Mouse (Mus musculus): ENCODE measurements around the gene Ttyh2. TPM values are rescaled to one million over a fixed set of nuclear protein-coding genes. Genes with fewer than 3 reads are reported as not detected.
A peak's percentile ranks its signal among the peaks of the same experiment; 100 is the strongest.
"Not testable (repeated sequence)": the region's sequence is repeated elsewhere in the genome, so short reads cannot be mapped to it uniquely, and the experiment has no call there.

Gene Ttyh2
- polyA plus RNA-seq, 1 experiment from 2014 or later = 41.1 TPM

DNA sequence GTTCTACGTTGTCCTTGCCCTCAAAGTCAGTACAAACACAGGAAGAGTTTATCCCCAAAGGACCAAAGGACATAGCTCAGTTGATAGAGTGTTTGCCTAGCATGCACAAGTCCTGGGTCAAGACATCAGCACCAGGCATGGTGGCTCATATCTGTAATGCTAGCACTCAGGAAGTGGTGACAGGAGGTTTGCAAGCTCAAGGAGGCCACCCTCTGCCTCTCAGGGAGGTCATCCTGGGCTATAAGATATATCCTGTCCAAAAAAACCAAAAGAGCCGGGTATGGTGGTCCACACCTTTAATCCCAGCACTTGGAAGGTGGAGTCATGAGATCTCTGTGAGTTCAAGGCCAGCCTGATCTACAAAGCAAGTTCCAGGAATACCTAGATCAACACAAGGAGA lies 9.8 kb upstream of the Ttyh2 start:
- no peak overlapping the region for H3K4me3 ChIP-seq (ENCODE audit: low read depth, low read length)
- no peak overlapping the region for H3K27ac ChIP-seq (replicated peaks; ENCODE audit: low read depth, low read length)
- H3K9ac ChIP-seq (ENCODE audit: low read depth, low read length) = no peak overlapping the region
- ATAC-seq (ENCODE audit: low read depth) (no peak), DNase-seq (ENCODE audit: low spot score) (no peak)
- no peaks in the 10 kb centered on the region for H3K9me3 ChIP-seq (ENCODE audit: control insufficient read depth, low read length)
- WGBS = 66% methylated on average over 2 of the region's 2 CpGs
- H3K36me3 ChIP-seq (ENCODE audit: control insufficient read depth, insufficient read depth, low read length) = peaks cover 10% of the 10 kb centered on the region
- H3K27me3 ChIP-seq (replicated peaks; ENCODE audit: control insufficient read depth, insufficient read depth, low read length) = no peaks in the 10 kb centered on the region; the same call in 1 of the 2 replicates
- H3K4me1 ChIP-seq (ENCODE audit: control insufficient read depth, insufficient read depth, low read length) = peaks cover 12% of the 10 kb centered on the region; the same call in 1 of the 2 replicates
- no peak overlapping the region for H3K4me2 ChIP-seq (ENCODE audit: low read depth, low read length)

DNA sequence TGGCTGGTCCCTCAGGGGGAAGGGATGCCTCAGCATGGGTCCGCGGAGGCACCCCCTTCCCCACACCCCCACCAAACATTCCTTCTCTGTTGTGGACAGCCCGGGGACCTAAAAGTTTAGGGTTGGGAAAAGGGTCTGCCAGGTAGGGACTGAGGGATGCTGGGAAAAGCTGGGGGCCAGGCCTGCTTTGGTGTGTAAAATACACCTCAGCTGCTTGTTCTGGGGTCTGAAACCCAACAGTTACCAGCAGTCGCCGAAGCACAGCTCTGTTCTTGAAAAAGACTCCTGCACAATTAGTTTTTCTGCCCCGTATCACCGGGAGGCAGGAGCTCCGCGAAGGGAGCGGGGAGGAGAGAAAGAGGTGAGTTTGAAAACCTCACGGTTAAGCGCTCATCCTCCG lies 8.4 kb upstream of the Ttyh2 start:
- H3K4me2 ChIP-seq (ENCODE audit: low read depth, low read length) = no peak overlapping the region
- no peak overlapping the region for H3K27ac ChIP-seq (replicated peaks; ENCODE audit: low read depth, low read length)
- H3K27me3 ChIP-seq (replicated peaks; ENCODE audit: control insufficient read depth, insufficient read depth, low read length) = no peaks in the 10 kb centered on the region; the same call in 1 of the 2 replicates
- H3K9me3 ChIP-seq (ENCODE audit: control insufficient read depth, low read length) = no peaks in the 10 kb centered on the region
- 9% methylated on average over 13 of the region's 13 CpGs for WGBS
- H3K9ac ChIP-seq (ENCODE audit: low read depth, low read length) = no peak overlapping the region
- peaks cover 12% of the 10 kb centered on the region; the same call in 1 of the 2 replicates for H3K4me1 ChIP-seq (ENCODE audit: control insufficient read depth, insufficient read depth, low read length)
- no peak for DNase-seq (ENCODE audit: low spot score)
- ATAC-seq (ENCODE audit: low read depth) = no peak
- peaks cover 24% of the 10 kb centered on the region for H3K36me3 ChIP-seq (ENCODE audit: control insufficient read depth, insufficient read depth, low read length)
- no peak overlapping the region for H3K4me3 ChIP-seq (ENCODE audit: low read depth, low read length)

DNA sequence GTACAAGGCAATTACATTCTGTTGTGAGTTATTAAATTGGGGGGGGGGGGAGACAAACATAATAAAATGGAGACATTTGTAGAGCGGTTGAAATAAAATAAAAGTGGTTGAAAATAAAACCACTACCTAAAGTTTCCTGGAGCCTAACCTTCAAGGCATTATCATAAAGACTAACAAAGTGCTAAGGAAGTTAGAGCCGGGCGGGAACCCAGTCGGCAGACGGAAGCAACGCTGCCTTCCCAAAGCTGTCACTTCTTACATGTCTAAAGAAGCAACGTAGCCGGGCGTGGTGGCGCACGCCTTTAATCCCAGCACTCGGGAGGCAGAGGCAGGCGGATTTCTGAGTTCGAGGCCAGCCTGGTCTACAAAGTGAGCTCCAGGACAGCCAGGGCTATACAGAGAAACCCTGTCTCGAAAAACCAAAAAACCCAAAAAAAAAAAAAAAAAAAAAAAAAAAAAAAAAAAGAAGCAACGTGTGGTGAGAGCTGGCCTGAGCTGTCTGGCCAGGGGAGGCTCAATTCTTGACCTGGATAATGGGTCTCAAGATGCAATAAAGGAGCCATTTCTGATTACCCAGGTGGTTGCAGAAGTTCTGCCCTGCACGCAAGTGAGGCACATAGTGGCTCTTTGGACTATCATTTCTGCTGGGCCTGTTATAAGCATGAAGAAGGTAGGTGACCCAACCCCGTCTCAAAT lies 7.8 kb upstream of the Ttyh2 start:
- Histone ChIP-seq H3K9me3 (ENCODE audit: control insufficient read depth, low read length) (no peaks in the 10 kb centered on the region), H3K36me3 (ENCODE audit: control insufficient read depth, insufficient read depth, low read length) (peaks cover 29% of the 10 kb centered on the region), H3K9ac (ENCODE audit: low read depth, low read length) (no peak overlapping the region), H3K4me2 (ENCODE audit: low read depth, low read length) (no peak overlapping the region), H3K27me3 (replicated peaks; ENCODE audit: control insufficient read depth, insufficient read depth, low read length) (no peaks in the 10 kb centered on the region; the same call in 1 of the 2 replicates), H3K4me1 (ENCODE audit: control insufficient read depth, insufficient read depth, low read length) (peaks cover 12% of the 10 kb centered on the region; the same call in 1 of the 2 replicates), H3K4me3 (ENCODE audit: low read depth, low read length) (no peak overlapping the region), H3K27ac (replicated peaks; ENCODE audit: low read depth, low read length) (no peak overlapping the region)
- DNase-seq (ENCODE audit: low spot score) (no peak), ATAC-seq (ENCODE audit: low read depth) (no peak)
- WGBS = 52% methylated on average over 16 of the region's 18 CpGs

DNA sequence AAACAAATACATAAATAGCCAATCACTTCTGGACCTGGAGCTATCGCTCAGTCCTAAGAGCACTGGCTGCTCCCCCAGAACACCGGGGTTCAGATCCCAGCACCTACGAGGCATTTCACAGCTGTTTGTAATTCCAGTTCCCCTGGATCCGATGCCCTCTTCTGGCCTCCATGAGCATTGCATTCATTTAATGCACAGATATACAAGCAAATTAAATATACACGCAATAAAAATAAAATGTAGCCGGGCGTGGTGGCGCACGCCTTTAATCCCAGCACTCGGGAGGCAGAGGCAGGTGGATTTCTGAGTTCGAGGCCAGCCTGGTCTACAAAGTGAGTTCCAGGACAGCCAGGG lies 7.3 kb upstream of the Ttyh2 start:
- Histone ChIP-seq H3K4me1 (ENCODE audit: control insufficient read depth, insufficient read depth, low read length) (peaks cover 12% of the 10 kb centered on the region; the same call in 1 of the 2 replicates), H3K36me3 (ENCODE audit: control insufficient read depth, insufficient read depth, low read length) (peaks cover 35% of the 10 kb centered on the region)
- H3K27ac ChIP-seq (replicated peaks; ENCODE audit: low read depth, low read length); H3K4me2 ChIP-seq (ENCODE audit: low read depth, low read length); ATAC-seq (ENCODE audit: low read depth); H3K9me3 ChIP-seq (ENCODE audit: control insufficient read depth, low read length); H3K4me3 ChIP-seq (ENCODE audit: low read depth, low read length); H3K27me3 ChIP-seq (replicated peaks; ENCODE audit: control insufficient read depth, insufficient read depth, low read length); H3K9ac ChIP-seq (ENCODE audit: low read depth, low read length): not testable (repeated sequence)
- WGBS = 26% methylated on average over 11 of the region's 11 CpGs
- peak; percentile 27 for DNase-seq (ENCODE audit: low spot score)

DNA sequence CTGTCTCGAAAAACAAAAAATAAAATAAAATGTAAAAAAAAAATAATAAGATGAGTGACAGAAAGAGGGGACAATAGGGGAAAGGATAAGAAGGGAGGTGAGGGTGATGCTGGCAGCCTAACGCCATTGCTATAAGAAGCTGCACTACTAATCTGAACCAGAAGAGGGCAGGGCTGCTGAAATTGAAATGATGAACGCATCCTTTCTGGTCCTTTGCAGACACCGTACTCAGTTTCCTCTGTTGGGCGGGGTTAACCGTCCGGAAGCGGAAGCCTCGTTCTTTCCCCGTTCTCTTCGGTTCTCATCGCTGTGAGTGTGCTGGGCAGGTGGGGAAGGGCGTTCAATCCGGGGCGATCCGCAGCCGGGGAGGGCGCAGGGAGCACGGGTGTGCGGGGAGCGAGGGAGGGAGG lies 6.9 kb upstream of the Ttyh2 start, which contains the start of gene Rpl38:
Rpl38 (plus strand) TSS at position 224 of the 410 bp plus-strand sequence.
- peaks cover 39% of the 10 kb centered on the region for H3K36me3 ChIP-seq (ENCODE audit: control insufficient read depth, insufficient read depth, low read length)
- H3K4me2 ChIP-seq (ENCODE audit: low read depth, low read length) = peak within 1 kb of the TSS; percentile 87
- H3K9ac ChIP-seq (ENCODE audit: low read depth, low read length) = peak within 1 kb of the TSS; percentile 89
- DNase-seq (ENCODE audit: low spot score) (peak; percentile 97), ATAC-seq (ENCODE audit: low read depth) (peak; percentile 92)
- no peaks in the 10 kb centered on the region for H3K9me3 ChIP-seq (ENCODE audit: control insufficient read depth, low read length)
- peak within 1 kb of the TSS; percentile 89 for H3K4me3 ChIP-seq (ENCODE audit: low read depth, low read length)
- H3K4me1 ChIP-seq (ENCODE audit: control insufficient read depth, insufficient read depth, low read length) = peaks cover 12% of the 10 kb centered on the region; the same call in 1 of the 2 replicates
- H3K27ac ChIP-seq (replicated peaks; ENCODE audit: low read depth, low read length) = peak within 1 kb of the TSS; percentile 92
- H3K27me3 ChIP-seq (replicated peaks; ENCODE audit: control insufficient read depth, insufficient read depth, low read length) = no peaks in the 10 kb centered on the region; the same call in 1 of the 2 replicates
- under 1% methylated on average over 11 of the region's 21 CpGs for WGBS

DNA sequence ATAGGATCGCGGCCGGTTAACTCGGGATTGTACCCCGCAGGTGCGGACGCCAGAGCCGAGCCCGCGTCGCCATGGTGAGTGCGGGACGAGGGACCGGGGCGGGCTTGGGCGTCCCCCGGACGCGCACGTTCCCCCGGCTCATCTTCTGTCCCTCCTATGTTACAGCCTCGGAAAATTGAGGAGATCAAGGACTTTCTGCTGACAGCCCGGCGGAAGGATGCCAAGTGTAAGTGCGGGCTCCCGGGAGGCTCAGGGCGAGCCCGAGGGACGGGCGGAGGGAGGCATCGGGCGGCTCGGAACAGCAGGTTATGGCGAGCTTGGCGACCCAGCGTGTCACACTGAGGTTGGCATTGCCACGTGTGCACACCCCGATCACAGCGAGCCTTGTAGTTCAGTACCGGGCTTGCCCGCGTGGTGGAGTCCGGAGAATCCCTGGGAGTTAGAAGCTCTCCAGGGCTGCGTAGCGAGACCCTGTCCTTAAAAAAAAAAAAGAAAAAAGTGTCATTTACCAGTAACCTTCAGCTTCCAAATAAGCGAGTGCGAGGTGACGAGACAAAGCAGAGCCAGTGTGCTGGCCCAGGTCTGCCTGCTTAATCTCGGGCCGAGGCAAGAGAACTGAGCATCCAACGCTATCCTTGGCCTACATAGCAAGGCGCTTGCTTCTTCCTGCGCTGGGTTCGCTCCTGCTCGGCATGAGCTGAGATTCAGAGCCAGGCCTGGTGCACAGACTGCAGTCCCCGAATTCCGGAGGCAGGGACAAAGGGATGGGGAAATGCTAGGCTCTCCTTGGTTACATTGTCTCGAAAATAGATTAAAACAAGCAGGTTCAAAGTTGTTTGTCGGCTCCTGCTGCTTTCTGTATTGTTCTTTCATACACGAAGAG lies 6.2 kb upstream of the Ttyh2 start:
- DNase-seq (ENCODE audit: low spot score) (peak; percentile 88), ATAC-seq (ENCODE audit: low read depth) (peak; percentile 83)
- peak overlapping the region; percentile 89 for H3K9ac ChIP-seq (ENCODE audit: low read depth, low read length)
- peaks cover 45% of the 10 kb centered on the region for H3K36me3 ChIP-seq (ENCODE audit: control insufficient read depth, insufficient read depth, low read length)
- H3K27ac ChIP-seq (replicated peaks; ENCODE audit: low read depth, low read length) = peak overlapping the region; percentile 92
- peaks cover 12% of the 10 kb centered on the region; the same call in 1 of the 2 replicates for H3K4me1 ChIP-seq (ENCODE audit: control insufficient read depth, insufficient read depth, low read length)
- peak overlapping the region; percentile 87 for H3K4me2 ChIP-seq (ENCODE audit: low read depth, low read length)
- under 1% methylated on average over 48 of the region's 60 CpGs for WGBS
- H3K27me3 ChIP-seq (replicated peaks; ENCODE audit: control insufficient read depth, insufficient read depth, low read length) = no peaks in the 10 kb centered on the region; the same call in 1 of the 2 replicates
- H3K4me3 ChIP-seq (ENCODE audit: low read depth, low read length) = peak overlapping the region; percentile 89
- no peaks in the 10 kb centered on the region for H3K9me3 ChIP-seq (ENCODE audit: control insufficient read depth, low read length)

DNA sequence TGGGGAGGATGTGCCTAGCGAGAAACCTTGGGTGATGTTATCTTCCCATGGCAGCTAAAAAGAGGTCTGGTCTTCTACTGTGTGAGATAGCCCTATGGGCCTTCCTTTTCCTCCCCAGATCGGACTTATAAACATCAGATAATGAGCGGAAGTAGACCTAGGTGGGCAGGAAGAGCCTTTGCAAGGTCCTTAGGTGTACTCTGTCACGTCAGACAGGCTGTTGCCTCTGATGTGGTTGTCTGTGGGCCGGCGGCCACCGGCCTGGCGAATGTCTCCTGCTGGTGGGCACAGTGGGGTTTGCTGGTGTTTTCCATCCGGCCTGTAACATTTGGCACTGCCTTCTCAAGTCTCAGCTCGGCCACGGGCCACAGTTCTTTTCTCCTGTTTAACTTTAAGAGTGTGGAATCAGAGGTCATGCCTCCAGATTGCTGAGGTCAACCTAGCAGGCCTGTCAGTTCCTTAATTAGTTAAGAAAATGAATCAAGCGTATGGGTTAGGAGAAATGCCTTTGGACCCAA lies 5.5 kb upstream of the Ttyh2 start:
- Histone ChIP-seq H3K4me3 (ENCODE audit: low read depth, low read length) (peak overlapping the region; percentile 89), H3K4me2 (ENCODE audit: low read depth, low read length) (peak overlapping the region; percentile 87), H3K9ac (ENCODE audit: low read depth, low read length) (peak overlapping the region; percentile 89), H3K4me1 (ENCODE audit: control insufficient read depth, insufficient read depth, low read length) (peaks cover 12% of the 10 kb centered on the region; the same call in 1 of the 2 replicates), H3K36me3 (ENCODE audit: control insufficient read depth, insufficient read depth, low read length) (peaks cover 47% of the 10 kb centered on the region), H3K27ac (replicated peaks; ENCODE audit: low read depth, low read length) (peak overlapping the region; percentile 92), H3K9me3 (ENCODE audit: control insufficient read depth, low read length) (no peaks in the 10 kb centered on the region), H3K27me3 (replicated peaks; ENCODE audit: control insufficient read depth, insufficient read depth, low read length) (no peaks in the 10 kb centered on the region; the same call in 1 of the 2 replicates)
- ATAC-seq (ENCODE audit: low read depth) (no peak), DNase-seq (ENCODE audit: low spot score) (no peak)
- WGBS = 8% methylated on average over 12 of the region's 12 CpGs

DNA sequence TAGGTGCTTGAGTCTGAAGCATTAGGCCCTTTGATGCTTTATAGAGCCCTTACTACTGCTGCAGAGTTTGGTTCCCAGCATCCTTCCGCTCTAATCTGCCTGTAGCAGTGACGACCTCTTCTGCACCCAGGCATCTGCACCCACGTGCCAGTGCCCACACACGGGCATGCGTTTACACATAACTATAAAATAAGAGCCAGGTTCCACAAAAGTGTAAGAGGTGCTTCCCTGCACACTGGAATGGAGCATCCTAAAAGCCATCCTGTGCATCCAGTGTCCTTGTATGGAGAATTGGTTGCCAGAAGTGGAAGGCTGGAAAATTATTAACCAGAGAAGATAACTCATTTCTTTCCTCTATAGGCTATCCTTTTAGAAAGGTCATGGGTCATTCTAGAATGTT lies 4.1 kb upstream of the Ttyh2 start:
- Histone ChIP-seq H3K36me3 (ENCODE audit: control insufficient read depth, insufficient read depth, low read length) (peaks cover 47% of the 10 kb centered on the region), H3K27ac (replicated peaks; ENCODE audit: low read depth, low read length) (no peak overlapping the region), H3K4me3 (ENCODE audit: low read depth, low read length) (no peak overlapping the region), H3K27me3 (replicated peaks; ENCODE audit: control insufficient read depth, insufficient read depth, low read length) (no peaks in the 10 kb centered on the region), H3K4me1 (ENCODE audit: control insufficient read depth, insufficient read depth, low read length) (peaks cover 16% of the 10 kb centered on the region; the same call in 1 of the 2 replicates), H3K9ac (ENCODE audit: low read depth, low read length) (0 out of 2 replicates have a peak overlapping the region, but pooled peaks have one; percentile 5), H3K9me3 (ENCODE audit: control insufficient read depth, low read length) (no peaks in the 10 kb centered on the region), H3K4me2 (ENCODE audit: low read depth, low read length) (no peak overlapping the region)
- 91% methylated on average over 5 of the region's 5 CpGs for WGBS
- ATAC-seq (ENCODE audit: low read depth) = no peak
- no peak for DNase-seq (ENCODE audit: low spot score)

Data from embryonic facial prominence, embryonic 14.5 days (tissue).